Mouse (Mus musculus): ENCODE results near the gene Lrpprc. TPM values are rescaled to one million over a fixed set of nuclear protein-coding genes. Genes with fewer than 3 reads are reported as not detected.

Gene Lrpprc
- total and polyA plus RNA-seq, 3 experiments: 21.6 to 72.5 (median 67.1) TPM

- DNase-seq: no peak
These were observed 75.7 kb downstream of the Lrpprc start for GRCm38 (mm10) chr17:84714930-84715329.

GRCm38 (mm10) chr17:84713563-84714164 is 76.9 kb downstream of the Lrpprc start:
- DNase-seq: no peak

GRCm38 (mm10) chr17:84709403-84709851 is 81.2 kb downstream of the Lrpprc start:
- no peak for DNase-seq

GRCm38 (mm10) chr17:84708818-84709217 is 81.8 kb downstream of the Lrpprc start:
- no peak for DNase-seq

- DNase-seq: no peak
These were observed 83.2 kb downstream of the Lrpprc start for GRCm38 (mm10) chr17:84707407-84707806.

- peak; percentile 53 for DNase-seq
These were observed 91.9 kb downstream of the Lrpprc start for GRCm38 (mm10) chr17:84698727-84699126.

GRCm38 (mm10) chr17:84696537-84696936 is 94.1 kb downstream of the Lrpprc start:
- DNase-seq: no peak

- no peak for DNase-seq
These were observed 96.8 kb downstream of the Lrpprc start for GRCm38 (mm10) chr17:84693741-84694140.

GRCm38 (mm10) chr17:84690111-84690510 is 100.5 kb downstream of the Lrpprc start:
- no peak for DNase-seq

GRCm38 (mm10) chr17:84689316-84689715 is 101.3 kb downstream of the Lrpprc start:
- DNase-seq: peak; percentile 23

- DNase-seq: peak; percentile 86
These were observed 101.8 kb downstream of the Lrpprc start for GRCm38 (mm10) chr17:84688834-84689233.

GRCm38 (mm10) chr17:84687994-84688393 is 102.6 kb downstream of the Lrpprc start:
- no peak for DNase-seq

- DNase-seq: no peak
These were observed 105.3 kb downstream of the Lrpprc start for GRCm38 (mm10) chr17:84685286-84685685.

GRCm38 (mm10) chr17:84684284-84684683 is 106.3 kb downstream of the Lrpprc start:
- no peak for DNase-seq

- no peak for DNase-seq
These were observed 107.6 kb downstream of the Lrpprc start, which contains the start of gene Abcg5 for GRCm38 (mm10) chr17:84682734-84683717. TSS of gene Abcg5 (minus strand) at chr17:84683011.

GRCm38 (mm10) chr17:84681670-84682069 is 108.9 kb downstream of the Lrpprc start:
- no peak for DNase-seq

GRCm38 (mm10) chr17:84677595-84677994 is 113.0 kb downstream of the Lrpprc start:
- DNase-seq: no peak

GRCm38 (mm10) chr17:84675951-84676366 is 114.6 kb downstream of the Lrpprc start, which contains the start of gene Abcg8:
TSS of gene Abcg8 (plus strand) at chr17:84676302.
- DNase-seq: peak; percentile 19

GRCm38 (mm10) chr17:84675204-84675603 is 115.4 kb downstream of the Lrpprc start:
- DNase-seq: no peak

- DNase-seq: no peak
These were observed 116.5 kb downstream of the Lrpprc start for GRCm38 (mm10) chr17:84674048-84674447.

- no peak for DNase-seq
These were observed 117.9 kb downstream of the Lrpprc start for GRCm38 (mm10) chr17:84672376-84673369.

GRCm38 (mm10) chr17:84667848-84668247 is 122.7 kb downstream of the Lrpprc start:
- no peak for DNase-seq

All from adrenal gland, adult 2 months (tissue).